In the genomic region with DNA sequence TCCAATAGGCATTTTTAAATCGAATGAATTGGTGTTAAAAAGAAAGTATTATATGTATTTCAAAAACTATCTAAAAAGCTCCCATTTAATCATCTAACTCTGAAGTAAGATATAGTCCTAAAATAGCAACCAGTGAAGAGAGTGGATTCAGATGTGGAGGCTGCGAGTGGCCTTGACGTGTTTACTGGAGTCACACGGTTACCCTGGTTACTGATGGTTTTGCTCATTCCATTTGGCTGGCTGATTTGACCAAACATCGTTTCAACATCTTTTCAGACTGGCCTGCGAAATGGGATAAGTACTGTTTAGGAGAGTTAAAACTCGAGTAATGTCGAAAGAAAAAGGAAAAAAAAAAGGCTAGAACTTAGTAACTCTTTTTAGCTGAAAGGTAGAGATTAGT, we compare ENCODE assay signal across 18 mouse cellular contexts.
DNase-seq lines count a peak whose midpoint lies in the region; ATAC-seq lines count a peak whose summit lies in the region.
"Had no signal": no experiment of that assay in that cellular context is flagged by ENCODE, and none has a peak within 500 bp of the region (broad histone marks: within the 10 kb centered on the region; RNA-seq: fewer than 3 reads in every experiment).

No protein-coding gene starts in this region.

- H3K4me2 ChIP-seq in embryonic facial prominence, embryonic 11.5 days (ENCODE audit: low read depth, low read length) = no peak overlapping the region
- no peak overlapping the region for H3K4me2 ChIP-seq in lung, embryonic 16.5 days (ENCODE audit: low read depth, low read length)
- H3K4me2 ChIP-seq: forebrain, embryonic 15.5 days; heart, embryonic 11.5 days had no signal

- WGBS in embryonic facial prominence, embryonic 11.5 days = 85% methylated on average over 8 of the region's 8 CpGs
- WGBS in embryonic facial prominence, embryonic 10.5 days = 88% methylated on average over 8 of the region's 8 CpGs
- WGBS in lung, embryonic 16.5 days = 34% methylated on average over 8 of the region's 8 CpGs

- H3K36me3 ChIP-seq in embryonic facial prominence, embryonic 11.5 days (replicated peaks; ENCODE audit: control insufficient read depth, insufficient read depth, low read depth, low read length) = no peaks in the 10 kb centered on the region
- 0 out of 2 replicates have a peak, but pooled peaks cover 4% of the 10 kb centered on the region for H3K36me3 ChIP-seq in embryonic facial prominence, embryonic 10.5 days (replicated peaks)
- no peaks in the 10 kb centered on the region for H3K36me3 ChIP-seq in lung, embryonic 16.5 days (ENCODE audit: control insufficient read depth, insufficient read depth, low read length)
- H3K36me3 ChIP-seq: forebrain, embryonic 15.5 days had no signal

- intact Hi-C loops in left cerebral cortex, postnatal 4 days (cut with DNase I) = loop anchor here (2.0 to 10.0 kb wide), 2 partner anchors 396 to 458 kb away; no protein-coding TSS in a partner anchor

- H3K9me3 ChIP-seq in embryonic facial prominence, embryonic 11.5 days (replicated peaks; ENCODE audit: control insufficient read depth, low read length) = no peaks in the 10 kb centered on the region
- no peaks in the 10 kb centered on the region for H3K9me3 ChIP-seq in embryonic facial prominence, embryonic 10.5 days
- H3K9me3 ChIP-seq in lung, embryonic 16.5 days (ENCODE audit: control insufficient read depth, low read length) = no peaks in the 10 kb centered on the region
- H3K9me3 ChIP-seq: forebrain, embryonic 15.5 days had no signal

- H3K27ac ChIP-seq in embryonic facial prominence, embryonic 11.5 days (replicated peaks; ENCODE audit: low read depth, low read length) = no peak overlapping the region
- no peak overlapping the region for H3K27ac ChIP-seq in embryonic facial prominence, embryonic 10.5 days (replicated peaks)
- H3K27ac ChIP-seq in lung, embryonic 16.5 days (ENCODE audit: low read length) = no peak overlapping the region
- H3K27ac ChIP-seq: forebrain, embryonic 15.5 days; liver, embryonic 14.5 days had no signal

- no peak overlapping the region for H3K4me3 ChIP-seq in embryonic facial prominence, embryonic 11.5 days (ENCODE audit: low read depth, low read length)
- H3K4me3 ChIP-seq in embryonic facial prominence, embryonic 10.5 days = no peak overlapping the region
- no peak overlapping the region for H3K4me3 ChIP-seq in lung, embryonic 16.5 days (ENCODE audit: low read length)
- H3K4me3 ChIP-seq: forebrain, embryonic 15.5 days had no signal

- H3K4me1 ChIP-seq in embryonic facial prominence, embryonic 11.5 days (ENCODE audit: control insufficient read depth, insufficient read depth, low read length) = no peaks in the 10 kb centered on the region
- no peaks in the 10 kb centered on the region for H3K4me1 ChIP-seq in embryonic facial prominence, embryonic 10.5 days
- no peaks in the 10 kb centered on the region for H3K4me1 ChIP-seq in lung, embryonic 16.5 days (replicated peaks; ENCODE audit: control insufficient read depth, insufficient read depth, low read length)
- H3K4me1 ChIP-seq: forebrain, embryonic 15.5 days had no signal

- no peak overlapping the region for H3K9ac ChIP-seq in embryonic facial prominence, embryonic 11.5 days (replicated peaks; ENCODE audit: low read length)
- no peak overlapping the region for H3K9ac ChIP-seq in lung, embryonic 16.5 days (ENCODE audit: low read length)
- H3K9ac ChIP-seq: forebrain, embryonic 15.5 days; liver, embryonic 14.5 days had no signal

- no peak for ATAC-seq in embryonic facial prominence, embryonic 11.5 days (replicated peaks; ENCODE audit: insufficient number of reproducible peaks, low FRiP score, low TSS enrichment, low read depth)
- peak; percentile 41; the same call in 1 of the 2 replicates for ATAC-seq in lung, embryonic 16.5 days (ENCODE audit: low read depth)
- ATAC-seq: forebrain, embryonic 15.5 days; midbrain, embryonic 16.5 days; Patski had no signal

- no peaks in the 10 kb centered on the region for H3K27me3 ChIP-seq in embryonic facial prominence, embryonic 11.5 days (ENCODE audit: control insufficient read depth, insufficient read depth, low read length)
- H3K27me3 ChIP-seq in embryonic facial prominence, embryonic 10.5 days (replicated peaks; ENCODE audit: low read depth, poor library complexity, severe bottlenecking) = no peaks in the 10 kb centered on the region
- no peaks in the 10 kb centered on the region for H3K27me3 ChIP-seq in lung, embryonic 16.5 days (ENCODE audit: control insufficient read depth, insufficient read depth, low read depth, low read length)
- H3K27me3 ChIP-seq: forebrain, embryonic 15.5 days; Patski had no signal

- peak; percentile 13 for DNase-seq in embryonic facial prominence, embryonic 11.5 days (ENCODE audit: low spot score)
- no peak for DNase-seq in embryonic facial prominence, embryonic 10.5 days (ENCODE audit: low spot score)
- no peak for DNase-seq in lung, postnatal 4 days
- DNase-seq in adrenal gland, postnatal 14 days = peak; percentile 49
- DNase-seq in lung, postnatal 25 days (ENCODE audit: low spot score) = peak; percentile 42
- no peak for DNase-seq in urinary bladder, postnatal 4 days (ENCODE audit: low spot score in 2 of 2)
- DNase-seq in left cerebral cortex, postnatal 4 days = no peak
- DNase-seq: gastrocnemius, postnatal 10 days; kidney, adult 8-10 months; kidney, postnatal 4 days; spleen, adult 18-20 months; thymus, postnatal 4 days had no signal

Comparison
In these comparisons a context has a peak if more than half of its experiments do, and no peak if none do; other contexts are left out.
1. DNase-seq: peak in embryonic facial prominence, embryonic 11.5 days (single experiment), adrenal gland, postnatal 14 days (single experiment) and lung, postnatal 25 days (single experiment); none in embryonic facial prominence, embryonic 10.5 days (single experiment), lung, postnatal 4 days (0 of 2), urinary bladder, postnatal 4 days (0 of 2) and left cerebral cortex, postnatal 4 days (single experiment).